Mouse (Mus musculus) CH12.LX (cell line): ENCODE measurements at regions not wholly inside any gene's neighbourhood (a gene's known extent, or its start where the extent isn't known, plus 50 kb on each side); places are given as distances from the start of the nearest gene placed in this dataset.
A peak's percentile ranks its signal among the peaks of the same experiment; 100 is the strongest.

Experiments
- DNase-seq: peaks from one replicate; pipeline ENCODE4 v3.0.0-alpha.2; 2013; ENCODE audit errors: extremely low read depth
- H3K27ac ChIP-seq: 2 replicates; pipeline ENCODE4 v1.5.1; 2012; ENCODE audit warnings: low read depth, mild to moderate bottlenecking, control low read depth, moderate library complexity; ENCODE audit not compliant: insufficient read depth
- H3K27me3 ChIP-seq: replicated peaks from 2 replicates; pipeline ENCODE3; 2012; ENCODE audit warnings: inconsistent platforms
- H3K36me3 ChIP-seq, 2 experiments: replicated peaks in 1 of 2; 2 replicates each; pipeline versions ENCODE3 to v1.6.1; 2012; ENCODE audit warnings: inconsistent platforms in 1 of 2, low read length in 1 of 2, mild to moderate bottlenecking in 1 of 2, mixed read lengths in 1 of 2, moderate library complexity in 1 of 2; ENCODE audit not compliant: control insufficient read depth in 1 of 2, insufficient read depth in 1 of 2
- H3K4me1 ChIP-seq, 2 experiments: 2 replicates each; pipeline ENCODE4 v1.6.1; 2012; ENCODE audit warnings: inconsistent platforms in 1 of 2, moderate library complexity in 1 of 2; ENCODE audit not compliant: insufficient read depth in 2 of 2, control insufficient read depth in 1 of 2
- H3K4me2 ChIP-seq: 2 replicates; pipeline ENCODE4 v1.6.1; 2012; ENCODE audit warnings: low read depth, mild to moderate bottlenecking, control low read depth; ENCODE audit not compliant: poor library complexity, insufficient read depth, severe bottlenecking
- H3K4me3 ChIP-seq, 3 experiments: fragments of 150-350 bp in 1 of 3; sonication (generic) in 1 of 3; replicated peaks in 1 of 3; 2 replicates each; pipeline versions ENCODE3 to v1.5.1; 2011 to 2012; ENCODE audit warnings: low read depth in 2 of 3, low read length in 2 of 3, mild to moderate bottlenecking in 2 of 3, moderate library complexity in 2 of 3, control low read depth in 1 of 3, improper control_type of control experiment in 1 of 3, inconsistent platforms in 1 of 3, mixed read lengths in 1 of 3; ENCODE audit not compliant: poor library complexity in 1 of 3
- H3K79me2 ChIP-seq: replicated peaks from 2 replicates; pipeline ENCODE4 v1.6.1; 2012; ENCODE audit warnings: mild to moderate bottlenecking, moderate library complexity; ENCODE audit not compliant: control insufficient read depth, poor library complexity, insufficient read depth, severe bottlenecking; ENCODE audit errors: extremely low read depth
- H3K9ac ChIP-seq: 2 replicates; pipeline ENCODE4 v1.6.1; 2012; ENCODE audit warnings: low read depth, mild to moderate bottlenecking, control low read depth, moderate library complexity; ENCODE audit not compliant: insufficient read depth
- H3K9me3 ChIP-seq: replicated peaks from 2 replicates; pipeline ENCODE3; 2012; ENCODE audit warnings: low read length, inconsistent platforms, mixed read lengths
- BHLHE40 ChIP-seq: IDR thresholded peaks from 2 replicates; pipeline ENCODE4 v1.6.1; 2011; ENCODE audit warnings: mild to moderate bottlenecking, low read depth, low read length, improper control_type of control experiment
- CHD2 ChIP-seq: IDR thresholded peaks from 2 replicates; pipeline ENCODE4 v1.6.1; 2011; ENCODE audit warnings: low read length, improper control_type of control experiment
- CTCF ChIP-seq, 2 experiments: IDR thresholded peaks in 1 of 2; conservative IDR thresholded peaks in 1 of 2; 2 replicates each; pipeline ENCODE4 v1.5.1; 2011 to 2012; ENCODE audit warnings: low read depth in 2 of 2, low read length in 2 of 2, improper control_type of control experiment in 1 of 2, inconsistent platforms in 1 of 2, mild to moderate bottlenecking in 1 of 2, moderate library complexity in 1 of 2
- ELF1 ChIP-seq: IDR thresholded peaks from 2 replicates; pipeline ENCODE4 v1.6.1; 2014; ENCODE audit warnings: low read depth, mild to moderate bottlenecking, inconsistent platforms, low read length, improper control_type of control experiment
- GABPA ChIP-seq: IDR thresholded peaks from 2 replicates; pipeline ENCODE4 v1.6.1; 2012; ENCODE audit warnings: low read depth, low read length, improper control_type of control experiment, inconsistent platforms; ENCODE audit not compliant: insufficient replicate concordance
- HCFC1 ChIP-seq: IDR thresholded peaks from 2 replicates; pipeline ENCODE4 v1.6.1; 2012; ENCODE audit warnings: low read depth, mild to moderate bottlenecking, inconsistent platforms, low read length, improper control_type of control experiment
- IRF4 ChIP-seq: IDR thresholded peaks from 2 replicates; pipeline ENCODE4 v1.6.1; 2014; ENCODE audit warnings: low read depth, mild to moderate bottlenecking, inconsistent platforms, low read length, improper control_type of control experiment
- JUN ChIP-seq: IDR thresholded peaks from 2 replicates; pipeline ENCODE4 v1.6.1; 2011; ENCODE audit warnings: low read depth, mild to moderate bottlenecking, low read length, improper control_type of control experiment, moderate library complexity; ENCODE audit not compliant: insufficient read depth
- JUND ChIP-seq: conservative IDR thresholded peaks from 2 replicates; pipeline ENCODE4 v1.6.1; 2011; ENCODE audit warnings: low read depth, low read length, improper control_type of control experiment
- MAX ChIP-seq: IDR thresholded peaks from 2 replicates; pipeline ENCODE4 v1.6.1; 2011; ENCODE audit warnings: low read length, improper control_type of control experiment
- MAZ ChIP-seq: IDR thresholded peaks from 2 replicates; pipeline ENCODE4 v1.6.1; 2012; ENCODE audit warnings: low read depth, mild to moderate bottlenecking, inconsistent platforms, low read length, improper control_type of control experiment, moderate library complexity
- MEF2A ChIP-seq: IDR thresholded peaks from 2 replicates; pipeline ENCODE4 v1.6.1; 2014; ENCODE audit warnings: low read depth, mild to moderate bottlenecking, inconsistent platforms, low read length, improper control_type of control experiment, borderline replicate concordance
- MXI1 ChIP-seq: IDR thresholded peaks from 2 replicates; pipeline ENCODE4 v1.6.1; 2011; ENCODE audit warnings: mild to moderate bottlenecking, low read depth, low read length, improper control_type of control experiment
- NRF1 ChIP-seq: IDR thresholded peaks from 2 replicates; pipeline ENCODE4 v1.6.1; 2014; ENCODE audit warnings: low read depth, mild to moderate bottlenecking, inconsistent platforms, low read length, improper control_type of control experiment, moderate library complexity
- PAX5 ChIP-seq: IDR thresholded peaks from 2 replicates; pipeline ENCODE4 v1.6.1; 2012; ENCODE audit warnings: low read length, inconsistent platforms, mixed read lengths
- POLR2A ChIP-seq: IDR thresholded peaks from 2 replicates; pipeline ENCODE4 v1.6.1; 2011; ENCODE audit warnings: low read depth, mild to moderate bottlenecking, improper control_type of control experiment, low read length
- RAD21 ChIP-seq: IDR thresholded peaks from 2 replicates; pipeline ENCODE4 v1.6.1; 2011; ENCODE audit warnings: low read depth, mild to moderate bottlenecking, low read length, improper control_type of control experiment, moderate library complexity
- SIN3A ChIP-seq: IDR thresholded peaks from 2 replicates; pipeline ENCODE4 v1.6.1; 2012; ENCODE audit warnings: low read length, improper control_type of control experiment, inconsistent platforms
- SMC3 ChIP-seq: IDR thresholded peaks from 2 replicates; pipeline ENCODE4 v1.6.1; 2011; ENCODE audit warnings: low read depth, low read length, improper control_type of control experiment
- TBP ChIP-seq: conservative IDR thresholded peaks from 2 replicates; pipeline ENCODE4 v1.6.1; 2011; ENCODE audit warnings: low read depth, low read length, improper control_type of control experiment
- TCF12 ChIP-seq: IDR thresholded peaks from 2 replicates; pipeline ENCODE4 v1.6.1; 2014; ENCODE audit warnings: low read depth, mild to moderate bottlenecking, inconsistent platforms, low read length, improper control_type of control experiment
- USF1 ChIP-seq: IDR thresholded peaks from 2 replicates; pipeline ENCODE4 v1.6.1; 2014; ENCODE audit warnings: low read depth, mild to moderate bottlenecking, inconsistent platforms, low read length, improper control_type of control experiment
- ZKSCAN1 ChIP-seq: IDR thresholded peaks from 2 replicates; pipeline ENCODE4 v1.6.1; 2012; ENCODE audit warnings: low read depth, inconsistent platforms, low read length, improper control_type of control experiment, borderline replicate concordance
- ZNF384 ChIP-seq: IDR thresholded peaks from 2 replicates; pipeline ENCODE4 v1.6.1; 2012; ENCODE audit warnings: low read depth, low read length, improper control_type of control experiment, inconsistent platforms
- dilution Hi-C: fragments of 300-500 bp; cut with MboI; formaldehyde crosslinking; loops from 2 replicates; pipeline ENCODE4 v1.14.3; 2020; ENCODE audit warnings: low sequenced_read_pairs; ENCODE audit not compliant: extremely low pct_unique_long_range_greater_than_20kb, extremely low pct_ligation_motif_present
- in situ Hi-C: fragments of 300-500 bp; cut with MboI; formaldehyde crosslinking; loops from 3 replicates; pipeline ENCODE4 v1.14.3; 2019; ENCODE audit warnings: low sequenced_read_pairs, low pct_ligation_motif_present, low pct_unique_long_range_greater_than_20kb, mixed read lengths

DNA sequence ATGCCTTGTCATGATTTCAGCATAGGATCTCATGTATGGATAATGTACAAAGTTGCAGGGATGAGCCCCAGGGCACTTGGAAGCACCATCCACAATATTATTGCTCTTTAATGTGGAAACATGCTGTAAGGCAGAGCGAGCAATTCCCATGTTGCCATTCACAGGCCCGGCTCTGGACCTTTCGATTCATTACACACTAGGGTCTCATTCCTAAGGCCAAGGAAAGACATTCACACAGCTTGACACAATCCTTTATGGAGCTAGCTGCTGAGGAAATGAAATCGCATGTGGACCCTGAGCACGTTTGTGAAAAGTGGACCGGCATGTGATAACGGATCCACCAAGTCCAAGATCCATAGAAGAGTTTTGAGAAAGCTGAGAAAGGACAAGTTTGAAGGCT is 105.2 kb downstream of the Elovl4 start:
- dilution Hi-C loops, result no loop called here
- Histone ChIP-seq H3K4me1 (no peaks in the 10 kb centered on the region), H3K4me2 (no peak overlapping the region), H3K36me3 (no peaks in the 10 kb centered on the region), H3K9ac (no peak overlapping the region), H3K4me3 (no peak overlapping the region), H3K9me3 (no peaks in the 10 kb centered on the region), H3K79me2 (no peaks in the 10 kb centered on the region), H3K27me3 (no peaks in the 10 kb centered on the region), H3K27ac (no peak overlapping the region)
- in situ Hi-C loops, result no loop called here
- DNase-seq, result no peak
- TF ChIP-seq JUN (no peak), MEF2A (no peak), BHLHE40 (no peak), USF1 (no peak), HCFC1 (no peak), GABPA (no peak), TBP (no peak)

DNA sequence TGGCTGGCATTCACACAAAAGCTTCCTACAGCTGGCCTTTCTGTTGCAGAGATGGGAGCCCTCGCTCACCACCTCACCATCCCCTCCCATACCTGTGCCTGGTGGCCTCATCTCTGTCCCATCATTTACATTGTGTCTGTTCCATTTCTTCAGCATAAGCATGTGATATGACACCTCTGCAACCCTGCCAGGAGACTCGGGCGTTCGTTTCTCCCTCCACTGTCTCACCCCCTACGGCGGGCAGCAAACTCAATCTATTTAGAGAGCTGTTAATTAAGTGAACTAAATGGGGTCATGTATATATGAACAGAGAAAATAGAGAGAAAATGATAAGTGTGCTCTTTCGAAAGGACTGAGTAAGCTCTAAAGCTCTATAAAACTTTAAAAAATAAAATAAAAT is 106.0 kb downstream of the Elovl4 start:
- Histone ChIP-seq H3K9me3 (no peaks in the 10 kb centered on the region), H3K9ac (no peak overlapping the region), H3K36me3 (no peaks in the 10 kb centered on the region), H3K27ac (no peak overlapping the region), H3K4me3 (no peak overlapping the region), H3K4me1 (no peaks in the 10 kb centered on the region), H3K4me2 (no peak overlapping the region), H3K79me2 (no peaks in the 10 kb centered on the region), H3K27me3 (no peaks in the 10 kb centered on the region)
- in situ Hi-C loops (no loop called here), dilution Hi-C loops (no loop called here)
- no peak for DNase-seq
- no peak for TF ChIP-seq JUND
- TF ChIP-seq TCF12, result no peak
- TF ChIP-seq POLR2A, result no peak
- TF ChIP-seq JUN, result no peak
- no peak for TF ChIP-seq SIN3A
- no peak for TF ChIP-seq ZKSCAN1

DNA sequence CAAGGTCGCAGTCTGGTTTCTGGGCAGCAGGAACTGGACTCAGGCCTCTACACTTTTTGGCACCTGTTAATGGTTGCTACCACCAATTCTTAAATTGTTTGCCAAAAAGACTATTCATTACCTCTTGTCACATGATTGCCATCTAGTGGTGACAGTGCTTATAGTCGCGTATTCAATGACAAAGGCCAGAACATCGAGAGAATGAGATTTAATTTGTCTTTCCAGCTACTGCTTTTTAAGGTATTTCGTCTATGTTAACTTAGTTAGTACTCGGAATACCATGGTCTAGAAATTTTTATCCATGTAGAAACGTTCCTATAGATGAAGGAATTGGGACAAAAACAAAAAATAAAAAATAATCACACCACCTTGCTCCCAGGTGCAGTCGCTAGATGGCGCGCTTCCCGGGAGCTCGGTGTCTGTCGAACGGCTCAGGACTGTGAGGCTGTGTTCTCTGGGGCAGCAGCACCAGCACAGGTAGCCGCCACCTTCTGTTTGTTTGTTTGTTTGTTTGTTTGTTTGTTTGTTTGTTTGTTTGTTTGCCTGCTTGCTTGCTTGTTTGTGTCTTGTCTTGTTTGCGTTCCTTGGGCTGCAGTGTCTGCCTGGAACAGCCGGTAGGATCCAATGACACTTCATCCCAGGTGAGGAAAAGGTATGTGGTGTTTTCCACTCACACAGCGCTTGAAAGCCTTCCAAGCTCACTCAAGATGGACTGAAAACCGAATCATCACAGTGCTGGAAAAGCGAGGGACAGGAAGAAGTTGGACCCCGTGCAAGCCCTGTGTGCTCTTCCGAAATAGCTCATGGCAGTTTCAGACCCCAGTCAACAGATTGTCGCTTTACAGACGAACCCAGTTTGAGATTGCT is 114.5 kb downstream of the Elovl4 start:
- Histone ChIP-seq H3K9ac (no peak overlapping the region), H3K27me3 (no peaks in the 10 kb centered on the region), H3K36me3 (no peaks in the 10 kb centered on the region), H3K27ac (no peak overlapping the region), H3K4me2 (peak overlapping the region; percentile 15; the same call in 1 of the 2 replicates), H3K4me3 (peak overlapping the region in 1 of 3 experiments; percentile 45), H3K9me3 (no peaks in the 10 kb centered on the region), H3K79me2 (no peaks in the 10 kb centered on the region), H3K4me1 (peaks cover 3 to 7% of the 10 kb centered on the region in 2 experiments; a peak in 3 of 4 replicates)
- dilution Hi-C loops (no loop called here), in situ Hi-C loops (no loop called here)
- DNase-seq, result peak; percentile 85
- TF ChIP-seq TBP, result no peak
- TF ChIP-seq IRF4, result 0 out of 2 replicates have a peak, but pooled peaks have one; percentile 35
- no peak for TF ChIP-seq ELF1
- no peak for TF ChIP-seq GABPA
- 0 out of 2 replicates have a peak, but pooled peaks have one; percentile 36 for TF ChIP-seq MEF2A
- no peak for TF ChIP-seq CHD2
- peak; percentile 44 for TF ChIP-seq ZNF384
- no peak for TF ChIP-seq ZKSCAN1
- TF ChIP-seq JUN, result 0 out of 2 replicates have a peak, but pooled peaks have one; percentile 4
- peak; percentile 51 to 87; a peak in 3 of 4 replicates for TF ChIP-seq CTCF (conservative IDR thresholded peaks at IDR 0.05 in 1 of 2, IDR thresholded peaks at IDR 0.05 in 1 of 2; ENCODE audit: low read depth in 2 of 2, low read length in 2 of 2)
- peak; percentile 77 for TF ChIP-seq RAD21
- no peak for TF ChIP-seq TCF12
- TF ChIP-seq NRF1, result no peak
- peak; percentile 36; the same call in 1 of the 2 replicates for TF ChIP-seq MXI1
- TF ChIP-seq MAZ, result 0 out of 2 replicates have a peak, but pooled peaks have one; percentile 61
- peak; percentile 47; the same call in 1 of the 2 replicates for TF ChIP-seq MAX
- peak; percentile 56 for TF ChIP-seq SMC3
- no peak for TF ChIP-seq POLR2A
- TF ChIP-seq PAX5, result no peak
